Mouse (Mus musculus) small intestine, adult 2 months (tissue): Measurements from ENCODE around the gene Gm30191. TPM values are rescaled to one million over a fixed set of nuclear protein-coding genes. Genes with fewer than 3 reads are reported as not detected.
A peak's percentile ranks its signal among the peaks of the same experiment; 100 is the strongest.

ENCODE experiments used
- H3K27ac ChIP-seq: fragments of 200-500 bp; 2 replicates; pipeline ENCODE4 v1.5.1; 2012; ENCODE audit warnings: low read depth, low read length, control low read depth, inconsistent platforms; ENCODE audit not compliant: insufficient read depth
- H3K27me3 ChIP-seq: fragments of 200-500 bp; 2 replicates; pipeline ENCODE4 v1.6.1; 2012; ENCODE audit warnings: mild to moderate bottlenecking, moderate library complexity, low read length, inconsistent platforms; ENCODE audit not compliant: control insufficient read depth, insufficient read depth
- H3K36me3 ChIP-seq: fragments of 200-500 bp; 2 replicates; pipeline ENCODE4 v1.6.1; 2012; ENCODE audit warnings: mild to moderate bottlenecking, low read length, control low read depth, inconsistent platforms; ENCODE audit not compliant: control insufficient read depth, insufficient read depth
- H3K4me1 ChIP-seq: fragments of 200-500 bp; 2 replicates; pipeline ENCODE4 v1.6.1; 2012; ENCODE audit warnings: low read length, inconsistent platforms, mixed read lengths; ENCODE audit not compliant: control insufficient read depth, insufficient read depth, insufficient read length
- H3K4me3 ChIP-seq: fragments of 200-500 bp; 2 replicates; pipeline ENCODE4 v1.5.1; 2012; ENCODE audit warnings: low read depth, mild to moderate bottlenecking, control low read depth, inconsistent platforms, low read length, moderate library complexity
- CTCF ChIP-seq: fragments of 200-500 bp; IDR thresholded peaks from 2 replicates; pipeline ENCODE4 v1.5.1; 2012; ENCODE audit warnings: low read depth, mild to moderate bottlenecking, control low read depth, inconsistent platforms, low read length, moderate library complexity, mixed read lengths; ENCODE audit not compliant: insufficient replicate concordance, insufficient read length; ENCODE audit errors: extremely low read depth
- POLR2A ChIP-seq: fragments of 200-500 bp; IDR thresholded peaks from 2 replicates; pipeline ENCODE4 v1.6.1; 2012; ENCODE audit warnings: low read depth, mild to moderate bottlenecking, control low read depth, inconsistent platforms, low read length, moderate library complexity
- WGBS: fragments of 180-500 bp; shearing (Covaris S2); methylation state at CpG from one replicate; pipeline ENCODE4 v1.1.7; 2018; 5-methylcytosine and 5-hydroxymethylcytosine counted together
- polyA plus RNA-seq: library from polyadenylated mRNA; depleted of rRNA; stranded (reverse); fragments of >200 nt; gene quantifications from 2 replicates; pipeline ENCODE4 v1.2.3, GENCODE M21; 2012

Gm30191 gene
- polyA plus RNA-seq, 1 experiment = 0.35 TPM

- peaks cover 13% of the 10 kb centered on the region for H3K27me3 ChIP-seq
- H3K4me1 ChIP-seq = peaks cover 10% of the 10 kb centered on the region
- under 1% methylated on average over 60 of the region's 60 CpGs for WGBS
- TF ChIP-seq POLR2A (0 out of 2 replicates have a peak, but pooled peaks have one; percentile 6), CTCF (peak; percentile 84)
- H3K4me3 ChIP-seq = peak within 1 kb of the TSS; percentile 81
- no peak within 1 kb of the TSS for H3K27ac ChIP-seq
- no peaks in the 10 kb centered on the region for H3K36me3 ChIP-seq
Measured at GRCm38 (mm10) chr4:134245148-134245843, 1.4 kb upstream of the Gm30191 start, which contains the start of gene Zfp593. Zfp593 (minus strand) TSS chr4:134245592.

GRCm38 (mm10) chr4:134246256-134246655 lies 479 bp upstream of the Gm30191 start:
- no peak overlapping the region for H3K27ac ChIP-seq
- no peak overlapping the region for H3K4me3 ChIP-seq
- H3K36me3 ChIP-seq = no peaks in the 10 kb centered on the region
- no peak for TF ChIP-seq POLR2A
- no peak for TF ChIP-seq CTCF
- peaks cover 12% of the 10 kb centered on the region for H3K4me1 ChIP-seq
- H3K27me3 ChIP-seq = peaks cover 22% of the 10 kb centered on the region
- 59% methylated on average over 4 of the region's 4 CpGs for WGBS

DNA sequence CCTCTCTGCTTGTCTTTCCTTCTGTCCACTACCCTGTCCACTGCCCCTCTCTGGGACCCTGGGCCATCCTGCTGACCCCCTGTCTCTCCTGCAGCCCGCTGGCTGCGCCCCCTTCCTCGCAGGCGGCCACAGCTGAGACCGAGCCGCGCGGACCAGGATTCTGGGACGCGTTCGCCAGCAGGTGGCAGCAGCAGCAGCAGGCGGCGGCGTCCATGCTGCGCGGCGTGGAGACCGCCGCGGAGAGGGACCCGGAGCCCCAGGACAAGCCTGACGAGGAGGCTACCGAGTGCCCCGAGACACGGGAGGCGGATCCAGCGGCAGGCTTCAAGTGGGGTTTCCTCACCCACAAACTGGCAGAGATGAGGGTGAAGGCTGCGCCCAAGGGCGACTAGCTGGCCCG lies 2.9 kb downstream of the Gm30191 start:
- TF ChIP-seq CTCF (peak; percentile 66; the same call in 1 of the 2 replicates), POLR2A (no peak)
- Histone ChIP-seq H3K4me1 (peaks cover 20% of the 10 kb centered on the region), H3K4me3 (peak overlapping the region; percentile 60), H3K27me3 (peaks cover 50% of the 10 kb centered on the region), H3K27ac (no peak overlapping the region), H3K36me3 (no peaks in the 10 kb centered on the region)
- WGBS = 2% methylated on average over 30 of the region's 30 CpGs

DNA sequence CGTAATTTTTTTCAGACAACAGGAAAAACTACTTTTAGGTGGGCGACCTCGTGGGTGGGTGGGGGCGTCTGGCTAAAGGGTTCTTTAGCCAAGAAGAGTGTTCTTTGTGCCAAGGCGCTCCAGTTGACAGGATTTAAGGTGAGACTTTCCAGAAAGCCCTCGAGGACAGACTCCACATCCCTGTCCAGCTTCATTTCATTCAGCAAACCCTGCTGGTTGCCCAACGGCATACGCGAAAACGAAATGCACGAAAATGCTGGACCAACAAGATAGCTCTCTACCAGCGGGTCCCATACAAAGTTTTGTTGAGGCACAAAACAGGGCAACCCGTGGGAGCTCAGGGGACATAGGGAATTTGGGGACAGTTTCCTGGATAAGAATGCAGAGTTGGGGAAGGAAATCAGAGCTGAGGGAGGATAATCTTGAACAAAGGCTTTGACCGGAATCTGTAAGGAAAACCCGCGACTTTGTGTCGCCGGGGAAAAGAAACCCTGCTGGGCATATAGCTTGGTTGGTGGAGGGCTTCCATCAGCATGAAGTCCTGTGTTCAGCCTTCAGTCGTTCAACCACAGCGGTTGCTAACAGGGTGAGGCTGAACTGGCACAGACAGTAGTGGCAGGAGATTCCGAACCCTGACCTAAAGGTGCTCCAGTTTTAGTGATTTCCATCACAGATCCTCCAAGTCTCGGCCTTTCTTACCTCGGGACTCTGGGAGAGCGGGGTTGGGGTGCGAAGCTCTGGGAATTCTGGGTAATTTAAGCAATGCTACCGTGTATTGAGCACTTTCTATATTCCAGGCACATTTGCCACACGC lies 3.6 kb downstream of the Gm30191 start:
- H3K36me3 ChIP-seq = no peaks in the 10 kb centered on the region
- TF ChIP-seq CTCF = no peak
- no peak for TF ChIP-seq POLR2A
- H3K27me3 ChIP-seq = peaks cover 50% of the 10 kb centered on the region
- H3K27ac ChIP-seq = no peak overlapping the region
- H3K4me3 ChIP-seq = peak overlapping the region; percentile 60
- peaks cover 17% of the 10 kb centered on the region for H3K4me1 ChIP-seq
- WGBS = 26% methylated on average over 27 of the region's 27 CpGs

- no peak for TF ChIP-seq POLR2A
- no peak for TF ChIP-seq CTCF
- Histone ChIP-seq H3K36me3 (no peaks in the 10 kb centered on the region), H3K4me1 (peaks cover 17% of the 10 kb centered on the region), H3K27ac (no peak overlapping the region), H3K4me3 (peak overlapping the region; percentile 60), H3K27me3 (peaks cover 50% of the 10 kb centered on the region)
- 18% methylated on average over 10 of the region's 10 CpGs for WGBS
Measured at GRCm38 (mm10) chr4:134250930-134251240, 4.2 kb downstream of the Gm30191 start.

DNA sequence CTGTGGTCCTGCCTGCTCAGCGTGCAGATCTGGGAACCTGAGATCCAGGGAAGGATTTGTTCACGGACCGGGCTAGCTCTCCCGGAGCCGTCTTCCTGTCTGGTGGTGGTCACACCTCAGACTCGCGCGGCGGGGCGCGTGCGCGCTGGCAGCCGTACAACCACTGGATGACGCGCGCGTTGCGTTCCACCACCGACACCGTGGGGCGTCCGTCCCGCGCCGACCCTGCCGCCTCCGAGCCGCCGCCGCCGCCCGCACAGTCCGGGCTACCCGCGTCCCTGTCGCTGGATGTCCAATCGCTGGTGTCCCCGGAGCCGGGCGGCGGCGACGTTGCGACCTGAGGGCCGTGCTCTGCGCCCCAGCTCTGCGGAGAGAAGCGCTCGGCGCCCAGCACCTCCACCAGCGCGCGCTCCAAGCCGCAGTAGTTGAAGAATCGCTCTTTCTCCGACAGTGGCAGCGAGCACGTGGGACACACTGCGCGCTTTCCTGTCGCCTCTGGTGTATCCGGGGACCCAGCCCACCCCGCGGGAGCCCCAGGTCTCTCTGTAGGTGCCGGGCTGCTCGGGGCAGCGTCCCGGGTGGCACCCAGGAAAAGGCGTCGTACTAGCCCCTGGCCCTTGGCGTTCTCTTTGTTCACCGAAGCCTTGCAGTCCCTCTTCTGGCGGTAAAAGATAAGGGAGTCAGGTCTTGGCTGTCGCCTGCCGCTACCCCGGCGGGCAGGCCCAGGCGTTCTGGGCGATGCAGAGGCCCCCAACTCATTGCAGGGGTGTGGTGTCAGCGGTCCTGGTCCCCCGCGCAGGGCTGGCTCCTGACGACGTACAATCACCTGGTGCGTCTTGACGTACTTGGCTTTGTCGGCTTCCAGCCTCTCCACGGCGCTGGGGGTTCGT lies 4.8 kb downstream of the Gm30191 start:
- no peak for TF ChIP-seq CTCF
- TF ChIP-seq POLR2A = no peak
- 2% methylated on average over 91 of the region's 91 CpGs for WGBS
- no peak overlapping the region for H3K27ac ChIP-seq
- no peaks in the 10 kb centered on the region for H3K36me3 ChIP-seq
- peaks cover 17% of the 10 kb centered on the region for H3K4me1 ChIP-seq
- H3K4me3 ChIP-seq = peak overlapping the region; percentile 60
- peaks cover 50% of the 10 kb centered on the region for H3K27me3 ChIP-seq
